Mouse (Mus musculus): ENCODE data around the gene Actl7b.

DNA sequence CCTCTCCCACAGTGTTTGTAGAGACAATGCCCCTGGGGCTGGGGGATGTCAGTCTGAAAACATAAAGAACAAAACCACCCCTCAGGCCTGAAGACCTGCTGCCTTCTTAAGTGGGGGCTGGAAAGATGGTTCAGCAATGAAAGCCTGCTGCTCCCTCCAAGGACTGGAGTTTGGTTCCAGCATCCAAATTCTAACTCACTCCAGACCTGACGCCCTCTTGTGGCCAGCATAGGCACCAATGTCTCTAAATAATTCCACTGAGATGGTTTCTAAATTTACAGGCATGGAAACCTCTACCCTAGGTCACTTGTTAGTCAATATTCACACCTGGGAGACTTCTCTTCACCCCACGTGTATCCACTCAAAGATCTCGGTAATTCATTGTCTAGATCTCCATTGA, 19.8 kb downstream of the Actl7b start:
- TF ChIP-seq GATA1 (IDR thresholded peaks at IDR 0.05; ENCODE audit: low read length), result no peak
- no peak for TF ChIP-seq TAL1 (IDR thresholded peaks at IDR 0.05; ENCODE audit: low read length)

All from erythroblast, embryonic 14.5 days (primary cell).